Mouse (Mus musculus) C2C12 (cell line): Measurements from ENCODE around the gene March10. TPM values are rescaled to one million over a fixed set of nuclear protein-coding genes. Genes with fewer than 3 reads are reported as not detected.

ENCODE experiments used
- H3K27me3 ChIP-seq: one replicate; pipeline ENCODE4 v1.6.1; 2011; ENCODE audit not compliant: control insufficient read depth, insufficient read depth, insufficient read length
- H3K36me3 ChIP-seq: one replicate; pipeline ENCODE4 v1.6.1; 2011; ENCODE audit not compliant: control insufficient read depth, insufficient read depth
- H3K4me3 ChIP-seq: one replicate; pipeline ENCODE4 v1.5.1; 2011; ENCODE audit warnings: mild to moderate bottlenecking, control low read depth; ENCODE audit not compliant: poor library complexity, insufficient read depth, severe bottlenecking
- H3K79me2 ChIP-seq: one replicate; pipeline ENCODE4 v1.6.1; 2011; ENCODE audit not compliant: control insufficient read depth, insufficient read depth
- H3K79me3 ChIP-seq: one replicate; pipeline ENCODE4 v1.6.1; 2011; ENCODE audit warnings: low read depth, control low read depth
- H3ac ChIP-seq: one replicate; pipeline ENCODE3; 2011; ENCODE audit warnings: low read depth; ENCODE audit not compliant: control insufficient read depth, insufficient read length
- CEBPB ChIP-seq: IDR thresholded peaks from one replicate; pipeline ENCODE4 v1.6.1; 2011; ENCODE audit warnings: low read depth, mild to moderate bottlenecking, control low read depth, moderate library complexity
- CTCF ChIP-seq: IDR thresholded peaks from one replicate; pipeline ENCODE4 v1.5.1; 2011; ENCODE audit not compliant: control insufficient read depth, insufficient read depth, insufficient read length
- FOSL1 ChIP-seq: IDR thresholded peaks from one replicate; pipeline ENCODE4 v1.8.0; 2011; ENCODE audit warnings: mild to moderate bottlenecking, low read length; ENCODE audit not compliant: poor library complexity, insufficient read depth, severe bottlenecking
- MAX ChIP-seq: IDR thresholded peaks from one replicate; pipeline ENCODE4 v1.6.1; 2011; ENCODE audit warnings: mild to moderate bottlenecking, control low read depth
- MYOD1 ChIP-seq: IDR thresholded peaks from one replicate; pipeline ENCODE4 v1.6.1; 2011; ENCODE audit warnings: low read depth; ENCODE audit not compliant: control insufficient read depth, insufficient read length
- MYOG ChIP-seq: IDR thresholded peaks from one replicate; pipeline ENCODE4 v1.6.1; 2011; ENCODE audit not compliant: control insufficient read depth, insufficient read length; ENCODE audit errors: extremely low read depth
- USF1 ChIP-seq: IDR thresholded peaks from one replicate; pipeline ENCODE4 v1.6.1; 2011; ENCODE audit warnings: low read depth, mild to moderate bottlenecking, control low read depth, moderate library complexity
- polyA plus RNA-seq: library from polyadenylated mRNA; unstranded; fragments of >200 nt; fragmentation: generic; extraction: Trizol; gene quantifications from one replicate; pipeline ENCODE4 v1.2.1, GENCODE M21; 2012; ENCODE audit warnings: missing spikeins

Gene March10
- polyA plus RNA-seq, 1 experiment = 0.09 TPM

- no peak overlapping the region for H3ac ChIP-seq
- no peak for TF ChIP-seq FOSL1
- no peak for TF ChIP-seq CTCF
- no peak for TF ChIP-seq CEBPB
- TF ChIP-seq USF1 = no peak
- TF ChIP-seq MYOG = no peak
- TF ChIP-seq MAX = no peak
- TF ChIP-seq MYOD1 = no peak
- H3K36me3 ChIP-seq = no peaks in the 10 kb centered on the region
- no peaks in the 10 kb centered on the region for H3K79me3 ChIP-seq
- no peaks in the 10 kb centered on the region for H3K27me3 ChIP-seq
- no peaks in the 10 kb centered on the region for H3K79me2 ChIP-seq
- no peak overlapping the region for H3K4me3 ChIP-seq
These were observed 26.2 kb upstream of the March10 start for GRCm38 (mm10) chr11:105482747-105483146.

- Histone ChIP-seq H3K36me3 (no peaks in the 10 kb centered on the region), H3K79me2 (no peaks in the 10 kb centered on the region), H3ac (no peak overlapping the region), H3K27me3 (no peaks in the 10 kb centered on the region), H3K79me3 (no peaks in the 10 kb centered on the region), H3K4me3 (no peak overlapping the region)
- TF ChIP-seq MYOG (no peak), MYOD1 (no peak), CTCF (no peak), FOSL1 (no peak), MAX (no peak), USF1 (no peak), CEBPB (no peak)
These were observed 18.2 kb upstream of the March10 start for GRCm38 (mm10) chr11:105474746-105475145.

GRCm38 (mm10) chr11:105474352-105474736 is 17.8 kb upstream of the March10 start:
- H3K79me3 ChIP-seq = no peaks in the 10 kb centered on the region
- H3ac ChIP-seq = no peak overlapping the region
- no peaks in the 10 kb centered on the region for H3K79me2 ChIP-seq
- no peaks in the 10 kb centered on the region for H3K36me3 ChIP-seq
- H3K27me3 ChIP-seq = no peaks in the 10 kb centered on the region
- H3K4me3 ChIP-seq = no peak overlapping the region
- TF ChIP-seq MYOD1 (no peak), FOSL1 (no peak), CEBPB (no peak), MAX (no peak), CTCF (no peak), MYOG (no peak), USF1 (no peak)

GRCm38 (mm10) chr11:105473716-105474351 is 17.3 kb upstream of the March10 start:
- Histone ChIP-seq H3K27me3 (no peaks in the 10 kb centered on the region), H3K79me3 (no peaks in the 10 kb centered on the region), H3ac (no peak overlapping the region), H3K36me3 (no peaks in the 10 kb centered on the region), H3K4me3 (no peak overlapping the region), H3K79me2 (no peaks in the 10 kb centered on the region)
- no peak for TF ChIP-seq FOSL1
- TF ChIP-seq CEBPB = no peak
- TF ChIP-seq MYOG = no peak
- no peak for TF ChIP-seq MYOD1
- TF ChIP-seq CTCF = no peak
- TF ChIP-seq MAX = no peak
- no peak for TF ChIP-seq USF1

- H3ac ChIP-seq = no peak overlapping the region
- no peaks in the 10 kb centered on the region for H3K27me3 ChIP-seq
- H3K79me3 ChIP-seq = no peaks in the 10 kb centered on the region
- no peak overlapping the region for H3K4me3 ChIP-seq
- no peaks in the 10 kb centered on the region for H3K36me3 ChIP-seq
- TF ChIP-seq MYOD1 = no peak
- TF ChIP-seq FOSL1 = no peak
- TF ChIP-seq MYOG = no peak
- no peak for TF ChIP-seq USF1
- TF ChIP-seq CEBPB = no peak
- no peak for TF ChIP-seq MAX
- TF ChIP-seq CTCF = no peak
- H3K79me2 ChIP-seq = no peaks in the 10 kb centered on the region
These were observed 16.1 kb upstream of the March10 start for GRCm38 (mm10) chr11:105472610-105473009.

GRCm38 (mm10) chr11:105470896-105471295 is 14.4 kb upstream of the March10 start:
- no peaks in the 10 kb centered on the region for H3K79me2 ChIP-seq
- H3ac ChIP-seq = no peak overlapping the region
- H3K36me3 ChIP-seq = no peaks in the 10 kb centered on the region
- no peaks in the 10 kb centered on the region for H3K27me3 ChIP-seq
- no peak for TF ChIP-seq MYOG
- H3K79me3 ChIP-seq = no peaks in the 10 kb centered on the region
- H3K4me3 ChIP-seq = no peak overlapping the region
